Mouse (Mus musculus) right cerebral cortex, postnatal 14 days (tissue): ENCODE results near the gene Cdkn2aip.

Source experiments
- DNase-seq: peaks from one replicate; pipeline ENCODE4 v3.0.0; 2022

Gene Cdkn2aip

DNA sequence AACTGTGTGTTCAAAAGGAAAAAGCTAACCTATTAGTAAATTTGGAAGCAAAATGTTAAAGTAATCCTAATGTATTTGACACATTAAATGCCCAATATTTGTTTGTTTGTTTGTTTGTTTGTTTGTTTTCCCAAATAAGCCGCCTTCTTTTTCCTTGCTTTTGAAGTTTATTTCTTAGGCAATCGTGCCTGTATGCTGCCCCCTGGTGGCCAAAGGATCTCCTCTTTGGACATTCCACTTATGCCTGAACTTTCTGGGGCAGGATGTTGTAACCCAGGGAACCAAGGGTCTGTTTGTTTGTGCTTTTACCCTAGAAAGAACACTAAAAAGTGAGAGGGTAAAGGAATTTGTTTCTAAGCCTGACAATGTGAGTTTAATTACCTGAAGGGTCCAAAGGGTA lies 20.6 kb downstream of the Cdkn2aip start:
- DNase-seq = peak; percentile 94

DNA sequence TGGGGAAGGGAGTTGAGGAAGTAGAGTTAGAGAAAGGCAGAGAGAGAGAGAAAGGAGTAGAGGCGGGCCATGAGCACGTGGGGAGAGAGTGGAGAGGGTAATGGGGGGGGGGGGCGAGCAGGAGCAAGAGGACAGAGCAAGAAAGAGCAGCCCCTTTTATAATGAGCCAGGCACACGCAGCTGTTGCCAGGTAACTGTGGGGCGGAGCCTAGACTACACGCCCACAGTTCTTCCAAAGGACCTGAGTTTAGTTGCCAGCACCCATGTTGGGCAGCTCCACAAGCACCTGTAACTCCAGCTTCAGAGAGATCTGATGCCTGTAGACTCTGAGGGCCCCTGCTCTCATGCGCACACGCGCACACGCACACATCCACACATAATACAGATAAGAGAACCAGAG lies 21.9 kb downstream of the Cdkn2aip start:
- no peak for DNase-seq

DNA sequence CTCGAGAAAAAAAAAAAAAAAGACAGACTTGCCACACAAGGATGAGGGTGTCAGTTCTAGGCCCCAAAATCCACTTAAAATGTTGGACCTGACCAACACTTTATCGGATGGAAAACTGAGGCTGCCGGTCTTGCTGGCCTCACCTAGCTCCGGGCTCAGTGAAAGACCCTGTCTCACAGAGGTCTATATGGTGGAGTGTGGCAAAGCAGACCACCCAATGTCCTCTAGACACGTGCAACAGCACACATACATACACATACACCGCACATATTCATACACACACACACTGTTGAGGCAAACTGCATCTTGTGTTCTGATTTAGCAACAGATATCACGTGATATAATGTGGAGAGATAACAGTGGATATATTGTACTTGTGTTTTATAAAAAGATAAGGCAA lies 22.4 kb downstream of the Cdkn2aip start:
- DNase-seq = no peak

DNA sequence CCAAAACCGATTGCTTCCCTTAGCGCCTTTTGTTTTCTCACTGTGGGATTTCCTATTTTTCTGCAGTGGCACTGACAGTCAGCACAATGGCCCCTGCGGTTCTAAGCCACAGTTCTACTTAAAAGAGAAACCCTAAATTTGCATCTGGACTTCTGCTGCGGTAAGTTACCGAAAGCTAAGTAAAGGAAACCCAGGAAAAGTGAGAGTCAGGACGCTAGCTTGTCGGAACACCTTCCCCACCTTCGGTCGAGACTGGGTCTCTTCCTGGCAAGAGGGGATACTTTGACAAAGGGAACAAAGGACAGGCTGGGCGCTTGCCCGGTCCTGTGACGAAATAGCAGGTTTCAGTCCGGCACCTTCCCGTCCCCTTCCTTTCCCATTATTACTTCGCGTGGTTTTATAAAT lies 23.1 kb downstream of the Cdkn2aip start:
- DNase-seq = no peak

DNA sequence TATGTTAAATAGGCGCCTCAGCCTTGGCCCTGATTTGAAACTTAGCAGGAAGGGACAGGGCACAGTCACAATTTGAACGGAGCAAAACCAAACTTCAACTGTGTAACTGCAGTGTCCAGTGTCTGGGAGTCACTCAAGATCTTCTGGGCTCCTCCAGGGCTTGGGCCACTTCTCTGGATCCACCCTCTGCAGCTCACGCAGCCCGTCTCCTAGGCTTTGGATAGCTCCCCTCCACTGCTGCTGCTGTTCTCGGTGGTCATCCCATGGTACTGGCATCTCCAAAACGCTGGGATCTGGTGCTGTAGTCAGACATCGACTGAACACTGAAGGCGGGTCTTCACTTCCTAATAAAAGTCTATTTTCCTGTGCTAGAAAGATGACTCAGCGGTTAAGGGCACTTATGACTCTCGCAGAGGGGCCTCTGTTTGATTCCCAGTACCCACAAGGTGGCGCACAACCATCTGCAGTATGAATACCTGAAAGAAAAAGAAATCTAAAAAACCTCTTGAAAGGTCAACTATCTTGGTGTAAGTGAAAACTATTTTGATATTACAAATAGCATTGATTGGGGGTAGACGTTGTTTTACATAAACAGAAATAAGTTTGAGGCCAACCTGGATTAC lies 23.9 kb downstream of the Cdkn2aip start:
- DNase-seq = no peak

DNA sequence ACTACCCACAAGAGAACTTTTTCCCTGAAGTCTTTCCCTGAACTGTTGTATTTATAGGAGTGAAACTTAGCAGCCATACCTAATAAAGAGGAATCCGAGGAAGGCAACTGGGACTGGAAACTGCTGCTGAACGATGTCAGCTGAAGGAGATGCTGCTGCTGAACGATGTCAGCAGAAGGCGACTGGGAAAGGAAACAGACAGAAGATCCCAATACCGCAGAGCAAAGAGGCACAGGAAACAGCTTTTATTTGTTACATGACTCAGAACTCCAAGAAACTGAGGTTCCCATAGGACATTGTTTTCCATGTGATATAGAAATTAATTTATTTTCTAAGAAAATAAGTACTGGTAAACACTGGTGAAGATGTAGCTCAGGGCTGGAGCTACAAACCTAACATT lies 29.3 kb downstream of the Cdkn2aip start:
- no peak for DNase-seq

DNA sequence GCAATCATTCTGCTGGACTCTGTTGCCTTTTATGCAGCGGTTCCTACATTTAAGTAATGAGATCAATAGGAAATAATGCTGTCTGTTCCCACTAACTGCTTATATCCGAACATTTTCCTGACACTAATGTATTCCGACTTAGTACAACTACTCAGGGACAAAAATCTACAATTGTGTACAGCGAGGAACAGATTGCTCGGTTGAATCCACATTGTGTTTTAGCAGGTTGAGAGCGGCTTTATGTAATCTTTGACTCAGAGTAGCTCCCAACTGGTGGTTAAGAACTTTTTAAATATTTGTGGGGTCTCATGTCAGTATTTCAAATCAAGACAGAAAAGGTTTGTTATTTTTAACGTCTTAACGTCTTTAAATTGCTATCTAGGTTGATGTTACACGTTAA lies 29.7 kb downstream of the Cdkn2aip start:
- no peak for DNase-seq

DNA sequence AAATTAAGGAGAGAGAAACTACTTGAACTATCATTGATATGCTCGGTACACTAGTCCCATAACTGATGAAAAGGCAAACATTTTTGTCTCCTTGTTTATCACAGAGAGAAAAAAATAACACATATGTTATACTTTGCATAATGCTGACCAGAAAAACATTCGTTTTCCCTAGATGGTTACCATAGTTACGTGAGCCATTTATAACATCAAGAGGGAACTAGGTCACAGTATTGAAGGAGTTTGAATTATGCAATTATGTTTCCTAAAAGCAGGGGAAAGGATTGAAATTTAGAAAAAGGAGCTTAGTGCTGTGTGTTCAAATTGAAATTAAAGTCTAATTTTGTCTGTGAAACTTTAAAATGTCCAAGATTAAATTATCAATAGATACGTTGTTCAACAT lies 33.4 kb downstream of the Cdkn2aip start:
- no peak for DNase-seq

DNA sequence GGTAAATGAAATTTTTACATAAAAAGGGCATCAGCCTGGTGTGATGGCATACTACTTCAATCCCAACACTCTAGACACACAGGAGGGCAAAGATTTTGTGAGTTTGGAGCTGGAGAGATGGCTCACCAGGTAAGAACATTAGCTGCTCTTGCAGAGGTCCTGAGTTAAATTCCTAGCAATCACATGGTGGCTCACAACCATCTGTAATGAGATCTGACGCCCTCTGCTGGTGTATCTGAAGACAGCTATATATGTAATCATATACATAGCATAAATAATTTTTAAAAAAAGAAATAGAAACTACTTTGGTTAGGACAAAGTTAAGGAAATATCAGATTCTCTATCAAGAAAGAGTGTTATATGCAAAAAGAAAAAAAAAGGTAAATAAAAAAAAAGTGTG lies 34.1 kb downstream of the Cdkn2aip start:
- no peak for DNase-seq

DNA sequence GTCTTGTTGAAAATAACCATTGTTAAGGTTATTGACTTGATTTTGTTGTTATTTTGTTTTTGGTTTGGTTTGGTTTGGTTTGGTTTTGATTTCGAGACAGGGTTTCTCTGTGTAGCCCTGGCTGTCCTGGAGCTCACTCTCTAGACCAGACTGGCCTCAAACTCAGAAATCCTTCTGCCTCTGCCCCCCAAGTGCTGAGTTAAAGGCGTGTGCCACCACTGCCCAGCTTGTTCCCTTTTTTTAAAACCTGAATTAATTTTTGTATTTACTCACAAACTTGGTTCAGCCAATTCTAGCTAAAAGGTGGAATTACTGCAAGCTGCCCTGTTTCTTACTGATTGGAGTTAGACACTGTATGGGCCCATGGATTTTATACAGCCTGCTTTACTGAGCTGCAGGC lies 37.1 kb downstream of the Cdkn2aip start:
- no peak for DNase-seq

DNA sequence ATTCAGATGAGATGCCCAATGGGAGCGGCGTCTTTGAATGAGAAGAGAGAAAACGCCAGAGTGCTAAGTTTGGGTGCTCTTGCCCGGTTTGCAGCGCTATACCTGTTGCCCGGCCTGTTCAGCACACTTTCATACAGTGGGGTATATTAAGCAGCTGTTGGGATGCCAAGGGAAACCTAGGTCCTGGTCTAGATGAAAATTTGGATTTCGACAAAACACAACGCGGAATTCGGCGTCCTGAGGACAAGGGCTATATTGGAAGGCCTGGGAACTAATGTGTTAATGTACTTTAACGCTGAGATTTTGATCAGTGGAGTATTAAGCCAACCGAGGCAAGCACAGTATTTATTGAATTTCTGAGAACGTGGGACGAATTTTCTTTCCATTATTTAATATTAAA lies 37.5 kb downstream of the Cdkn2aip start:
- DNase-seq = no peak

DNA sequence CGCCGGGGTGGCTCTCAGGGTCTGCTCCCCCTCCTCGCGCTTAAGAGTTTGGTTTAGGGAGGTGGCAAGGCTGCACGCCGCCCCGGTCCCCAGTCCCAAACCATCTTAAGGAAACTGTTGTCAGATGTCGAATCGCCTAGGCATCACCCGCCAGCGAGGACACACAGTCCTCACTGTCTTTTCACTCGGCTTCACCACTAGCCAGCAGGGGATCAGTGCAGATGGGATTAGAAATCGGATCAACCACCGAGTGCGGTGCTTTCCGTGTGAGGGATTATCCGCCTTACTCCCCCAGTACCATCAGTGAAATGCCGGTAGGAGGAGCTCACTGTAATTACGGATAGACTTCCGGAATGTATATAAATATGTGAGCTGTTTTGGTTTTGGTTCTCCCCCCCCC lies 37.9 kb downstream of the Cdkn2aip start:
- DNase-seq = no peak

DNA sequence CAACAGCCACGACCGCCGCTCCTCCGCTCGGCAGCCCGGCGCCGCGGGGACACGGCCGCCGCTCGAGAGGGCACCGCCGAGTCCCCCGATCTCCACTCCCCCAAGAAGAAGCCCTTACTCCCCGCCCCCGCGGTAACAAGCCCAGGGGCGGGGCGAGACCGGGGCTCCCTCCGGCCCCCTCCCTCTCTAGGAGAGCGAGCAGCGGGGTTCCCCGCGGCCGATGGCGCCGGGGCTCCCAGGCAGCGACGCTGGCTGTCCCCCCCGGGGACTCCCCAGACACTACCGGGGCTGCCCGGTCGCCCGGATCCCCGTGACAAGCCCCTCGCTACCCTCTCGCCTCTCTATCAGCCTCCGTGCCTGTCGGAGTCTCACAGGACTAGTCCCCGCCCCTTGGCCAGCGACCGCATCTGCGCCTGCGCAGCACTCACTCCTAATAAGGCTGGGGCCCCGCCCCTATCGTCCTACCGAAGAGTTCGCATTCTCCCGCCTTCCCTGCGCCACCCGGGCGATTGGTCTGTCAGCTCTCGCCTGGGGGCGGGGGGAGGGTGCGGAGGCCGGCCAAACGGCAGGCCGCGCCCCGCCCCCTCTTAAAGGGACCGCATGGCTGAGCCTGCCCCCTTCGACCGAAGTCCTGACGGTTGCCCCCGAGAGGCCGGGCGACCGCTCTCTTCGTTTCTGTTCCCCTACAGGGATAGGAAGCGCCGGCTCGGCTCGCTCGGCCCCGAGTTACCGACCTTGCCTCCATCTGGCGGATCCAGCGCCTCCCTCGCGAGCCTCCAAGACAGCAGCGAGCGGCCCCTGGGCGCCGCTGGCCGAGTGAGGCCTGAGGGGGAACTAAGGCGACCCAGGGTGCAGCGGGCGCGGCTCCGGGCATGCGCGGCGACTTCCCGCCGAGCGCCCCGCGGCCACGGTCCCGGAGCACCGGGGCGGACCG lies 38.7 kb downstream of the Cdkn2aip start, which contains the start of gene Ing2:
Ing2 (minus strand) TSS at position 780 of the 934 bp plus-strand sequence.
- peak; percentile 100 for DNase-seq

DNA sequence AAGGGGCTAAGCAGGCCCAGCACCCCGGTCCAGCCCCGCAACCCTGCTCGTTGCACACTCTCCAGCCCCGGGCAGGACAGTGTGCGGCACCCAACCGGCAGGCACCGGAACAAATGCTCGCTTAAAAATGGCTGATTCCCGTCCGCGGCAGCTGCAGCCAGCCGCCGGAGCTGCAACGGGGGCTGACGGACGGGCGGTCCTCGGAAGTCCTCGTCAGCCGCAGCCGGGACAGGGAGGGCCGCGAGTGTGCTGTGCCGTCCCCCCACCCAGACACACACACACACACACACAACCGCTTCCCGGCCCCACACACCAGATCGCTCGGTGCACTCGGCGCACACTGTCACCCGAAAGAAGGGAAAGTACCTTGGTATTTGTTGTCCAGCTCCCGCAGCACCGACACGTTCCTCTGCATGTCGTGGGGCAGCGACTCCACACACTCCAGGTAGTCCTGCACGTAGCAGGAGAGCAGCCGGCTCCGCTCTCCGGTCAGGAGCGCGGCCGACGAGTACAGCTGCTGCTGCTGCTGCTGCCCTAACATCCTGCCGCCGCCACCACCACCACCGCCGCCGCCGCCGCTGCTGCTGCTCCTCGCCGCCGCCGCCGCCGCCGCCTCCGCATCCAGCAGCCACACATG lies 39.5 kb downstream of the Cdkn2aip start:
- DNase-seq = peak; percentile 45

DNA sequence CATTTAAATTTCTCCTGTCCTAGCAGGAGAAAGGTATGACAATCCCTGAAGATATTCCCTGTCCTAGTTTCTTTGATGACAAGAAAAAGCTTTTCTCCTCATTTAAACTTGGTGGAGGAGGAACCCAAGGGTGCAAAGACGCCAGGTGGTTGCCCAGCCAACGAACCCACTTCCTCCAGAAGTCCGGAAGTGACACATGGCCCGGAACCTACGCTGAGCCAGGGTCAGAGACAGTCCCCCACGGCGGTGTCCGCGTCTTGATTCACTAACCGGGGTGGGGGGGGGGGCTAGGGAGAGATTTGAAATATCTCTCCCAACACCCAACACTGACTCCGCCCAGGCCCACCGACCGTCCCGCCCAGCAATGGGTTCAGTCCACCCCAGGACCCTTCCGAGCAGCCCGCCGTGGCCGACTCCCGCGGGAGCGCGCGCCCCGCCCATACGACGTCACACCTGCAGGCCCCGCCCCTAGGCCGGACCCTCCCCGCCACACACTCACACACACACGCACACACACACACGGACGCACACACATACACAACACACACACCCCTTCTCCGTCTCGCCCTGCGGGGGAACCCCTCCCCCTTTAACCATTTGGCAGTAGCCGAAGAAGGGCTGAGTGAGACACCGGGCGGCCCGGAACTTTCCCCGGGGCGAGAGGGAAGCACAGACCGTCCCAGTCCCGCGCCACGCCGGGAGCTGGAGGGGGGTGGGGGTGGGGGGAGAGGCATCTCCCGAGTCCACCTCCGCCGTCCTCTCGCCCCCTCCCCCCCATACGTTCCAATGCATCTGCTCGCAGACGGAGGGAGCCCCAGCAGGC lies 40.2 kb downstream of the Cdkn2aip start:
- peak; percentile 91 for DNase-seq

DNA sequence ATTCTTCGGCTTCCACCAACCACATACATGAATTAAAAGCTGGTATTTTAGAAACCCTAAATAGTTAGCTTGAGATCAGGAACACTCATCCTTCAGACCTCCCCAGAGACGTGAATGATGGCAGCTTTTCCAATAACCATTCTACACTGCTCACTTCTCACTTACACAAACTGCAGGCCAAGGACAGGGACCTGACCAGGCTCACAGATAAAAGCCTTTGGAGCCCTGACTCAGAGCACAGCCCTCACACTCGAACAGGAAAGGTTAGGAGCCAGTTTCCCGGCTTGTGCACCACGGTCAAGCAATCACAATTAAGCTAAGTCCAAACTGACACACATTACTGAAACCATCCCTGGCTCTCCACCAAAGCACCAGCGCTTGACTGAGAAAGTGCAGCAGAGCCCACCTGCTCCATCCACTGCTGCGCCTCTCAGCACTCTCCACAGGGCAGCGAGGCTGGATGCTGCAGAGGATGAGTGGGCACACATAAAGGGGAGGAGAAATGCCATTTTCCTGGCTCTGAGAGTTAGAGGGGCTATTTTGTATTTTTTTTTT lies 49.4 kb downstream of the Cdkn2aip start:
- no peak for DNase-seq

DNA sequence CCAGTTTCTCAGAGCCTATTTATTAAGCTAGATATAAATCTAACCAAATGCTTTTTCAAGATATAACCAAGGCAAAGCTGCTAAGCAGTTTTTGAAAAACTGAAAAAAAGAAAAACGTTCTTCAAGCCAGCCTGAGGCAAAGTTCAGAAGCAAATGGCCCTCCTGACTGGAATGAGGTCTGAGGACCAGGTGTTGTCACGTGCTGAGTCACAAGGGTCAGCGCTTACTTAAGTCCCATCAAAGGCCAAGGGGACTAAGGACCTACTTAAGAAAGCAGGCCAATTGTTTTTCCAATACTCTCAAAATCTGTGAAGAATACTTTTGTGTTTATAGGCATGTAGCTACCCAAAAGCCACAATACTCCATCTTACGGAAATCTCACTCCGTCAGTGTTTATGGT lies 50.5 kb downstream of the Cdkn2aip start:
- DNase-seq = no peak

DNA sequence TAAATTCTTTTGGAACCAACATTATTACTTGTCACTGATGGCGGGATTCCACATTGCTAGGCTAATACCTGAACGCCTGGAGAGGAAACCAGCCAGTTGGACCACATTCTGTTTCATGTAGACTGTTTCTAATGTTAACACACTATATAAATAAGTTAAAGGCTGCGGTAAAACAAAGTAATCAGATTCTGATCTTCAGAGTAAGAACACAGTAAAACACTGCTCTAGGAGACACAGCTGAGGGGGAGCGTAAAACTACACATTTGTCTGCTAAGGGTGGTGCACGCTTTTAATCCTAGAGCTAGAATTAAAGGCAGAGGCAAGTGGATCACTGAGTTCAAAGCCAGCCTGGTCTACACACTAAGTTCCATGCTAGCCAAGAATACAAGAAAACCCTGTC lies 51.0 kb downstream of the Cdkn2aip start:
- no peak for DNase-seq

DNA sequence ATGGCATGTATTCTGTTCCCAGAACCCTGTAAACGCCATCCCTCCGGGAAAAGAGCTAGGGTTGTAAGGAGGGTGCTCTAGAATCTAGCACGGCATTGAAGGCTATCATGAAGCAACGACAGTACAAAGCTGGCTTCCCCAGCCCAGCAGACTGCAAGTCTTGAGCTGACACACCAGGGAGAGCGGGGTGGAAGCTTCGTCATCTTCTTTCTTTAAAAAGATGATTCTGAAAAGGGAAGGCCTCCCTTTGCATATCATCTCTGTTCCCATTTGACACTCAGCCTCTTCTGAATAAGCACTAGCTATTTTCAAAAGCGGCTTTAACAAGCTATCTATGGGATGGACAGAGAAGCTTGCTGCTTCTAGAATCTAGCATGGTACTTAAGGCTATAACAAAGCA lies 53.3 kb downstream of the Cdkn2aip start:
- DNase-seq = peak; percentile 25

DNA sequence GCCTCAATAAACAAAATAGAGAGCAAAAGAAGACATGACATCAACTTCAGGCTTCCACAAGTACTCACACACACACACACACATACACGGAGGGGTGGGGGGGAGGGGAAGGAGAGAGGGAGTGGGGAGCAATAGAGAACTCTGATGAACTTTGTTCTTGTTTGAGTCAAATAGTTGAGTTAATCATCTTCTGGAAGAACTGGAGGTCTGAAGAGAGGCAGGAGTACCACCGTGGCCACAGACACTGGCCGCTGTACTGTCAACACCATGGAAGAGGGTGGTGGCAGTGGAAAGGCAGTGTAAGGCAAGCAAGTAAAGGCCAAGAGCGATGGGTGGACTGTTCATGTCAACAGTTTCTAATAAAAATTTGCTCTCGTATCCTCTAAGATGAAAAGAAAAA lies 54.3 kb downstream of the Cdkn2aip start:
- DNase-seq = no peak
